ENCODE assay signal across 8 mouse cellular contexts in the genomic region with DNA sequence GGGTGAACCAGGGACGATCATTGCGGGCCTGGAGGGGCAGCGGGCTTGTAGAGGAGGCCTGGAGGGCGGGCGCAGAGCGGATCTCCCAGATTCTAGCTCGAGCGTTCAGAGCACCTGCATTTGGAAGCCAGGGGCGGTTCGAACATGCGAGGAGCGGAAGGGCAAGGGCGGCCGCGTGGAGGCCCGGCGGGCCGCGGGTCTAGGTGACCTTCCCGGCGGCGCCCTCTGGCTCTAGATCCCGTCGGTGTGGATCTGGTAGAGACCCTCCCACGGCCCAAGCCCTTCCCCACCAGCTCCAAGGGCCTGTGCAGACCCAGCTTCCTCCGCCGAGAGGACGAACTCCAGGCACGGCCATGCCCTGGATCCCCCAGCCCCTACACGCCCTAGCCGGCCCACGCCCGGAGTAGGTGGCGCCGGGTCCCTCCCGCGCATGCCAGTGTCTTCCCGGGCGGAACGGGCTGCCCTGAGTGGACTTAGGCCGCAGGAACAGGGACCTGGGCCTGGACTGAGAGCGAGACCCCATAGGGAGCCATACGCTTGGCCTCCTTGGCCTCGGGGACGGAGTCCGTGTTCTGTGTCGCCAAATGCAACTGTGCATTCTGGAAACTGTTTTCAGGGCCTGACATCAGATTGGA. TPM values are rescaled to one million over a fixed set of nuclear protein-coding genes. Genes with fewer than 3 reads are reported as not detected.
DNase-seq lines count a peak whose midpoint lies in the region; ATAC-seq and TF ChIP-seq lines count a peak whose summit lies in the region.

No protein-coding gene starts in this region.

- peaks cover 30% of the 10 kb centered on the region for H3K4me1 ChIP-seq in cerebellum, adult 2 months (ENCODE audit: control insufficient read depth, insufficient read depth, low read length)
- peaks cover 5% of the 10 kb centered on the region; the same call in 1 of the 2 replicates for H3K4me1 ChIP-seq in hindbrain, embryonic 11.5 days (replicated peaks; ENCODE audit: control insufficient read depth, insufficient read depth, low read length)
- peaks cover 56% of the 10 kb centered on the region for H3K4me1 ChIP-seq in limb, embryonic 10.5 days
- peaks cover 50% of the 10 kb centered on the region for H3K4me1 ChIP-seq in midbrain, embryonic 10.5 days
- peaks cover 21% of the 10 kb centered on the region for H3K4me1 ChIP-seq in testis, adult 2 months (ENCODE audit: control insufficient read depth, insufficient read depth, low read length)

- CTCF ChIA-PET in Patski (lab: Charles Lee) = interaction anchor here (0.9 to 3.0 kb wide), 4 partner anchors 13 to 133 kb away, joined by 3 to 11 read pairs (median 4); no protein-coding TSS in a partner anchor

- no peak for TF ChIP-seq CTCF in cerebellum, adult 2 months (IDR thresholded peaks at IDR 0.05; ENCODE audit: borderline replicate concordance, insufficient read depth, low read depth, low read length)
- no peak for TF ChIP-seq CTCF in Patski (IDR thresholded peaks at IDR 0.05)
- no peak for TF ChIP-seq CTCF in testis, adult 2 months (IDR thresholded peaks at IDR 0.05; ENCODE audit: control insufficient read depth, insufficient read depth, insufficient replicate concordance, low read depth, low read length)

- peak; percentile 47 for ATAC-seq in Patski
- ATAC-seq in erythroblast, adult 5-6 weeks (replicated peaks; ENCODE audit: low FRiP score, poor library complexity, severe bottlenecking) = peak; percentile 56
- ATAC-seq in hindbrain, embryonic 11.5 days (ENCODE audit: low FRiP score) = peak; percentile 36

- POLR2A ChIA-PET in Patski (lab: Charles Lee) = interaction anchor here (0.7 to 1.5 kb wide), 4 partner anchors 7 to 953 kb away, joined by 3 to 4 read pairs (median 4); no protein-coding TSS in a partner anchor

- peak overlapping the region; percentile 93 for H3K9ac ChIP-seq in hindbrain, embryonic 11.5 days (ENCODE audit: low read depth, low read length)

- peak overlapping the region; percentile 92 for H3K27ac ChIP-seq in cerebellum, adult 2 months (ENCODE audit: insufficient read depth, low read length)
- H3K27ac ChIP-seq in hindbrain, embryonic 11.5 days (ENCODE audit: low read depth, low read length) = peak overlapping the region; percentile 90
- peak overlapping the region; percentile 95 for H3K27ac ChIP-seq in limb, embryonic 10.5 days
- peak overlapping the region; percentile 97 for H3K27ac ChIP-seq in midbrain, embryonic 10.5 days (replicated peaks)
- peak overlapping the region; percentile 94 for H3K27ac ChIP-seq in testis, adult 2 months (ENCODE audit: control insufficient read depth, insufficient read depth, low read depth, low read length)

- peak overlapping the region; percentile 86 for H3K4me3 ChIP-seq in cerebellum, adult 2 months (replicated peaks; ENCODE audit: insufficient read depth, low read depth, low read length)
- H3K4me3 ChIP-seq in hindbrain, embryonic 11.5 days (ENCODE audit: low read depth, low read length) = peak overlapping the region; percentile 95
- peak overlapping the region; percentile 75 for H3K4me3 ChIP-seq in limb, embryonic 10.5 days
- H3K4me3 ChIP-seq in midbrain, embryonic 10.5 days = peak overlapping the region; percentile 92
- H3K4me3 ChIP-seq in testis, adult 2 months (ENCODE audit: control insufficient read depth, low read depth, low read length) = peak overlapping the region; percentile 95

- no peaks in the 10 kb centered on the region for H3K27me3 ChIP-seq in cerebellum, adult 2 months (ENCODE audit: control insufficient read depth, insufficient read depth, low read length)
- H3K27me3 ChIP-seq in Patski = no peaks in the 10 kb centered on the region
- no peaks in the 10 kb centered on the region for H3K27me3 ChIP-seq in hindbrain, embryonic 11.5 days (ENCODE audit: control insufficient read depth, insufficient read depth, low read length)
- no peaks in the 10 kb centered on the region for H3K27me3 ChIP-seq in limb, embryonic 10.5 days (ENCODE audit: low read depth, poor library complexity, severe bottlenecking)
- H3K27me3 ChIP-seq in midbrain, embryonic 10.5 days (ENCODE audit: low read depth, poor library complexity, severe bottlenecking) = 0 out of 2 replicates have a peak, but pooled peaks cover 3% of the 10 kb centered on the region
- H3K27me3 ChIP-seq in testis, adult 2 months (ENCODE audit: control insufficient read depth, insufficient read depth, low read length) = no peaks in the 10 kb centered on the region; the same call in 1 of the 2 replicates

- peak overlapping the region; percentile 93 for H3K4me2 ChIP-seq in hindbrain, embryonic 11.5 days (replicated peaks; ENCODE audit: low read depth, low read length)

- H3K9me3 ChIP-seq in hindbrain, embryonic 11.5 days (ENCODE audit: control insufficient read depth, low read length) = no peaks in the 10 kb centered on the region
- H3K9me3 ChIP-seq in limb, embryonic 10.5 days (replicated peaks) = no peaks in the 10 kb centered on the region
- no peaks in the 10 kb centered on the region for H3K9me3 ChIP-seq in midbrain, embryonic 10.5 days (replicated peaks)

- TF ChIP-seq POLR2A in cerebellum, adult 2 months (IDR thresholded peaks at IDR 0.05; ENCODE audit: borderline replicate concordance, insufficient read depth, low read length) = no peak
- peak; percentile 38; the same call in 1 of the 2 replicates for TF ChIP-seq POLR2A in testis, adult 2 months (IDR thresholded peaks at IDR 0.05; ENCODE audit: control insufficient read depth, low read depth, low read length)

- in situ Hi-C loops in Patski (cut with MboI; ENCODE audit: low pct_unique_long_range_greater_than_20kb) = no loop called here

- no peaks in the 10 kb centered on the region for H3K36me3 ChIP-seq in hindbrain, embryonic 11.5 days (ENCODE audit: control insufficient read depth, insufficient read depth, low read length)
- H3K36me3 ChIP-seq in limb, embryonic 10.5 days = 0 out of 2 replicates have a peak, but pooled peaks cover 2% of the 10 kb centered on the region
- H3K36me3 ChIP-seq in midbrain, embryonic 10.5 days = no peaks in the 10 kb centered on the region
- H3K36me3 ChIP-seq in testis, adult 2 months (ENCODE audit: control insufficient read depth, insufficient read depth, low read length) = no peaks in the 10 kb centered on the region

- WGBS in cerebellum, adult 2 months = under 1% methylated on average over 47 of the region's 47 CpGs
- WGBS in hindbrain, embryonic 11.5 days = under 1% methylated on average over 46 of the region's 47 CpGs
- WGBS in limb, embryonic 10.5 days = under 1% methylated on average over 47 of the region's 47 CpGs
- under 1% methylated on average over 47 of the region's 47 CpGs for WGBS in midbrain, embryonic 10.5 days

- peak in 1 of 2 experiments; percentile 56 for DNase-seq in cerebellum, adult 2 months
- DNase-seq in cerebellum, adult 9-10 months = no peak
- no peak for DNase-seq in Patski (ENCODE audit: low read depth, low spot score)
- no peak for DNase-seq in hindbrain, embryonic 11.5 days (ENCODE audit: low spot score)
- DNase-seq in limb, embryonic 10.5 days (ENCODE audit: low spot score) = no peak
- DNase-seq in midbrain, embryonic 10.5 days (ENCODE audit: low spot score) = no peak

RNA-seq across cellular contexts. Expression of gene Vdac1, which starts 0.7 kb away (rescaled TPM):
- 364 and 394 TPM in 2 replicates for polyA plus RNA-seq in cerebellum, adult 2 months (2012; rRNA removed)
- polyA plus RNA-seq in Patski (2021) = 498 TPM
- total RNA-seq in erythroblast, adult 5-6 weeks (2015; ENCODE audit: low replicate concordance) = 32.9 and 36.4 TPM in 2 replicates
- total RNA-seq in erythroblast, adult 5-6 weeks (2017; ENCODE audit: low replicate concordance) = 34.0 and 51.9 TPM in 2 replicates
- polyA plus RNA-seq in hindbrain, embryonic 11.5 days (2014; fragmentation: Nextera tagmentation; extraction: Ambion mirVana) = 205 and 221 TPM in 2 replicates
- polyA plus RNA-seq in limb, embryonic 10.5 days (2016; fragmentation: Nextera tagmentation; extraction: Ambion mirVana) = 203 and 211 TPM in 2 replicates
- 221 and 222 TPM in 2 replicates for polyA plus RNA-seq in midbrain, embryonic 10.5 days (2016; fragmentation: Nextera tagmentation; extraction: Ambion mirVana)
- polyA plus RNA-seq in testis, adult 2 months (2012; rRNA removed) = 13.5 and 16.7 TPM in 2 replicates

RNA-seq across cellular contexts. Expression of gene 9530068E07Rik, which starts 34.8 kb away (rescaled TPM):
- polyA plus RNA-seq in cerebellum, adult 2 months (2012; rRNA removed) = 88.1 and 88.6 TPM in 2 replicates
- polyA plus RNA-seq in Patski (2021) = 254 TPM
- 30.6 and 35.1 TPM in 2 replicates for total RNA-seq in erythroblast, adult 5-6 weeks (2015; ENCODE audit: low replicate concordance)
- total RNA-seq in erythroblast, adult 5-6 weeks (2017; ENCODE audit: low replicate concordance) = 22.2 and 24.3 TPM in 2 replicates
- polyA plus RNA-seq in hindbrain, embryonic 11.5 days (2014; fragmentation: Nextera tagmentation; extraction: Ambion mirVana) = 171 and 175 TPM in 2 replicates
- 157 and 163 TPM in 2 replicates for polyA plus RNA-seq in limb, embryonic 10.5 days (2016; fragmentation: Nextera tagmentation; extraction: Ambion mirVana)
- polyA plus RNA-seq in midbrain, embryonic 10.5 days (2016; fragmentation: Nextera tagmentation; extraction: Ambion mirVana) = 171 and 174 TPM in 2 replicates
- polyA plus RNA-seq in testis, adult 2 months (2012; rRNA removed) = 66.5 and 70.2 TPM in 2 replicates

Comparison
In these comparisons a context has a peak if more than half of its experiments do, and no peak if none do; other contexts are left out.
1. RNA of gene Vdac1, which starts 0.7 kb away (polyA plus RNA-seq): 498 TPM in Patski (single experiment), 364 to 394 TPM in cerebellum, adult 2 months, 221 to 222 TPM in midbrain, embryonic 10.5 days, 205 to 221 TPM in hindbrain, embryonic 11.5 days and 203 to 211 TPM in limb, embryonic 10.5 days; 13.5 to 16.7 TPM in testis, adult 2 months; every median in the first group is over 10 times any median in the second.
2. Peak in every context shown above with its lines, with median percentiles within 50 percentile points of each other: H3K27ac ChIP-seq, H3K4me3 ChIP-seq and ATAC-seq.